Mouse (Mus musculus): ENCODE results near the gene Gm3233.

DNA sequence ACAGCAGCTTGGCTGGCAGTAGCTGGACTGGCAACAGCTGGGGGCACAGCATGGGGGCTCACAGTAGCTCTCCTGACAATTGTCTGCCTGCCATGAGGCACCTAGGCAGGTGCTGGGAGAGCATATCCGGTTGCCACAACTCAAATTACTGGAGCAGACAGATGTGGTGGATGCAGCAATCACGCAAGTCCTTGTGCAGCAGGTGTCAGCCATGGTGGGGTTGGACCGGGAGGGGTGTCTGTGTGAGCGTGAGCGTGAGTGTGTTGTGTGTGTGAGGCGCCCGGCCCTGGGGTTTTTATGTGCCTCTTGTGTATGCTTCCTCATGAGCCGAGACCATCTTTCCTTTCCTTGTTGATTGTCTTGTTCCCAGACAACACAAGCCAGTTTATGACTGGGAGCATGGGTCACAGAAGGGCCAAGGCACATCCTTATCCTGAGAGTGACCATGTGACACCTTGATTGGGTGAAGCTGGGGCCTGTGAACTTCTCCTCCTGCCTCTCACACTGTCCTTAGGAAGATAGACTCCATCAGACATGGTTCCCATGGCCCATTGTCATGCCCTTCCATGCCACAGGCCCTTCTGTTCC is 39.5 kb upstream of the Gm3233 start, which contains the start of gene Gm19668:
- TF ChIP-seq CTCF (IDR thresholded peaks at IDR 0.05; ENCODE audit: low read depth) (no peak), EP300 (IDR thresholded peaks at IDR 0.05; ENCODE audit: low read depth) (no peak)

Measured in liver, embryonic 14.5 days (tissue).